Mouse (Mus musculus): ENCODE data around the gene Fbxo34.

Fbxo34 gene

DNA sequence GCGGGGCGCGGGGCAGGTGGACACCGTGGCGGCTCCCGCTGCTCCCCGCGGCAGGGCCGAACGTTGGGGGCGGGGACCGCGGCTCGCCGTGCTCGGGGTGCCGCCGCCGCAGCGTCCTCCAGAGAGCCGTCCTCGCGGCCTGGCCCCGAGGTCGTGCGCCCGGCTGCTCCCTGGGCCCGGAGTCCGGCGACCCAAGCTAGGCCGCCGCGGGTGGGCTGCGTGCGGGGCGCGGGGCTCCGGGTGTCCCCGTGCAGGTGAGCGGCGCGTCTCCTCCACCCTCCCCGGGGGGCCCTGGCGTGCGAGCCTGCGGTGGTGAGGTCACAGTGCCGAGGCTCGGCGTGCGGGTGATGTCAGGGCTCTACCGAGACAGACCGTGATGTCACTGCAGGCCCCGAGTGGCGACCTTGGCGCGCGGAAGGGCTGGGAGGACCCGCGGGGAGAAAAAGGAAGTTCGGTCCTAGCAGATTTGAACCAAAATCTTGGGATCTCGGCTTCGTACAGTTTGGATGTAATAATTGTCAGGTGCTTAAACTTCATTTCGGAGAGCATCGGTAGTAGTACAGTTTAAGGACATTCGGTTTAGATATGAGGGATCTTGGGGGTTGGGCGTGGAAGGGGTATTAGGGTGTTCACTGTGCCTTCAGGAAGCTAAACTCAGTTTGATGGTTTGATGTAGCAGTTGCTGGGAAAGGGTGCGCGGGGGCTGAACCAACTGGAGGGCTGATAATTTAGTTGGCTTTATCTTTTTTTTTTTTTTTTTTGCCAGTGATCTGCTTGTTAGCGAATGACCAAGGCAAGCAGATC, 22.7 kb downstream of the Fbxo34 start:
- peak; percentile 62 for DNase-seq (ENCODE audit: low spot score)

- no peak for DNase-seq (ENCODE audit: low spot score)
Observed at GRCm38 (mm10) chr14:47473891-47474290, 23.7 kb downstream of the Fbxo34 start.

- peak; percentile 21 for DNase-seq (ENCODE audit: low spot score)
Observed at GRCm38 (mm10) chr14:47474571-47475254, 24.5 kb downstream of the Fbxo34 start.

- no peak for DNase-seq (ENCODE audit: low spot score)
Observed at GRCm38 (mm10) chr14:47476266-47476665, 26.0 kb downstream of the Fbxo34 start.

GRCm38 (mm10) chr14:47477711-47478110, 27.5 kb downstream of the Fbxo34 start:
- no peak for DNase-seq (ENCODE audit: low spot score)

DNA sequence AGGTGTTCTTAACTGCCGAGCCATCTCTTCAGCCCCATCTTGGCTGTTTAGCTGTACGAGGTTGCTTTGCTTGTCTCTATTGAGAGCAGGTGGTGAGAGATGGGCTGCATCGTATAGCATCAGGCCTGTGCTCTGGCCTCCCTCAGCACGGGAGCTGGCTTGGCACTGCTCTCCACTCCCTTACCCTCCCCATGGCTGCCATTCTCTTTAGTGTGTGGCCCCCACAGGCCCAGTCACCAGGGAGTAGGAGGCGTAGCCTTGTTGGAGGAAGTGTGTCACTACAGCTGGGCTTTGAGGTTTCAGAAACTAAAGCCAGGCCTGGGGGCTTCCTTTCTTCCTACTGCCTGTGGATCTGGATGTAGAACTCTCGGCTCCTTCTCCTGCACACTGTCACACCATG, 32.0 kb downstream of the Fbxo34 start:
- no peak for DNase-seq (ENCODE audit: low spot score)

- no peak for DNase-seq (ENCODE audit: low spot score)
Observed at GRCm38 (mm10) chr14:47483099-47483498, 32.9 kb downstream of the Fbxo34 start.

GRCm38 (mm10) chr14:47488732-47489131, 38.5 kb downstream of the Fbxo34 start:
- no peak for DNase-seq (ENCODE audit: low spot score)

DNA sequence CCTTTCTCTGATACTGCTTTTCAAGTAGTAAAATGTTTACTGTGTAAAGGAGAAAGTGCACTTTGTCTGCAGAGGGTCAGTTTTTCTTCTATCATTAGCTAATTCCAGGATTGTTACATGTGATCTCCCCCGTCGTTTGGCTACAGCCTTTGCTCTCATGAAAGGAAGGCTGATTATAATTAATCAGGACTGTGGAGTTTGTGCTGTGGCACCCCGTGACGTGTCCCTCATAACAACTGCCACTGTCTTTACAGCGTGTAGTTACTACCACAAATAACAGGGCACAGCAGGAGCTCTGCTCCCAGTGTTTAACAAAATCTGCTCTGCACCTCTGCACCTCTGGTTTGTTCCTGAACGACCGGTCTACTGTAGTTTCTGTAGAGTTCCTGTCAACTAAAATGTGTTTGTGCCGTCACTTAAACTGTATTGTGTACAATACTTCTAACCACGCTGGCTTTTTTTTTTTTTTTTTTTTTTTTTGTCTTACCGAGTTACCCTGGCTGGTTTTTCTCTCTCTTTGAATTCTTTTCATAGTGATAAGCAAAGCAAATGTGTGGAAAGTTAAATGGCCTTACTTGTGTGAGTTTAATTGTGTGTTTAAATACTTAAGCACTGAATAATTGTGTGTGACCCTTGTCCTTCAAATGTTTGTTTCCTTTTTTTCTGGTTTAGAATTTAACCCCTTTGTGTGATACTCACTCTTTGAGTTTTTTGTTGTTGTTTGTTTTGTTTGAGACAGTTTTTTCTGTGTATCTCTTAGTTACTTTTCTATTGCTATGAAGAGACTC, 39.3 kb downstream of the Fbxo34 start:
- DNase-seq (ENCODE audit: low spot score): no peak

- DNase-seq (ENCODE audit: low spot score): no peak
Observed at GRCm38 (mm10) chr14:47490732-47491131, 40.5 kb downstream of the Fbxo34 start.

- no peak for DNase-seq (ENCODE audit: low spot score)
Observed at GRCm38 (mm10) chr14:47493592-47494361, 43.6 kb downstream of the Fbxo34 start.

- DNase-seq (ENCODE audit: low spot score): no peak
Observed at GRCm38 (mm10) chr14:47495951-47496350, 45.7 kb downstream of the Fbxo34 start.

DNA sequence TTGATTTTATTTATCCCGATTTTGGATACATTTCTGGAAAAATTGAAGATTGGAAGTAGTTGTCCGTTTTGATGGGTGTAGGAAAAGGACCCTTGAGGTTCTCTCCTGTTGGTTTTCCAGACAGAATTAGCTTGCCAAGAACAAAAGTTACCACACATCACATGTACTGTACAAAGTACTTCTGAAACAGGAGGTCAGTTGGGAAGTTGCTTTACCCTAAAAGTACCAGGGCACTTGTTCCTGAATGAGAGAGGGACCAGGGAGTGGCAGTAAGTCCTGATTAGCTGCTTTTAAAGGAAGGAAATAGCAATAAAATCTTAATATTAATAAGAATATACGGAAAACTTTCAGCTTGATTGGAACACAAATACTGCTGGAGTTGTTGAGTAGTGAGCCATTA, 46.9 kb downstream of the Fbxo34 start:
- DNase-seq (ENCODE audit: low spot score): no peak

DNA sequence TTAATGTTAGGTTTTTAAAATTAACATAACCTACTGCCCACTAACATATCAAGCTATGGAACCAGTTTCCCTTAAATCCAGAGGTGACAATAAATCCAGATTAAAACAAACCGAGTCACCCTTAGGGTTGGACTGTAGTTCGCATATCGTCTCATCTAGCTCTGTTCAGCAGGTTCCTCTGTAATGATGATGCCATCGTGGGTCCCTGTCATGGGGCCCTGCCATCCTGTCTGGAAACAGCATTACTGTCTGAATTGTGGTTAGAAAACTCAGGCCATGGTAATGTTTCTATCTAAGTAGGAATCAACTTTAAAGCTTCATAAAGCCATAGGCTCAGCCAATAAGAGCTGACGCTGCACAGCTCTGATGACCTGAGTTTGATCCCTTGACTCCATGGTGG, 48.4 kb downstream of the Fbxo34 start:
- DNase-seq (ENCODE audit: low spot score): no peak

DNA sequence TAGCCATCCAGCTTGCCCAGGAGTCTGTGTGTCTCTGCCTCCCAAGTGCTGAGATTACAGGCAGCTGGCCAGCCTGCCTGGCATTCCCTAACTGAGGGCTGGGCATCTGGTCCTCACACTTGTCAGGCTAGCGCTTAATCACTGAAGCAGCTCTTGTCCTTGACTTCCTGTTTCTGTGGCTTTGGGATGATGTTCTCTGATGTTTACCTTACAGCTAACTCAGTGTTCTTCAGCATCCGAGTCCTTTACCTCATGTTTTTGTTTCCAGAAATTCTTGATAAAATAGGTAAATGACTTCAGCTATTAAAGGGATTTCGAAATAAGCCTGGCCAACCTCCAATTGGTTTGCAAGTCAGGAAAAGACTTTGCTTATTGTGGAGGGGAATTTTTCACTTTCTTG, 53.8 kb downstream of the Fbxo34 start:
- no peak for DNase-seq (ENCODE audit: low spot score)

DNA sequence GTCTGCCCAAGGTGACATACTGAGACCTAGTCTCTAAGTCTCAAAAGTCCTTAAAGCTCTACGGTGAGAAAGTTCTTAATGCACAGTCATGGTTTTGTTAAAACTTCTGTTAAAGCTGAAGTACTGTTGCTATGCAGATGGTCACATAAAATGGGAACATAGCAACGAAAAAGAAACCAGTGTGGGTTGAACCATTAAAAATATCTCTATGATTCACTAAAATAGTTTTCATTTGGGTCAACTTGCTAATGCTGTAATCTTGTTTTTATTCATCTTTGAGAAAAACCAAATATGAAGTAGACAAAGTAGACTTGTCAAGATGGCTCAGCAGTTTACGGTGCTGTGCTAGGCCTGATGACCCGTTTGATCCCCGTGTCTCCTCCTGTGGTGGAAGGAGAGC, 56.5 kb downstream of the Fbxo34 start:
- DNase-seq (ENCODE audit: low spot score): no peak

GRCm38 (mm10) chr14:47508035-47508434, 57.8 kb downstream of the Fbxo34 start:
- DNase-seq (ENCODE audit: low spot score): no peak

DNA sequence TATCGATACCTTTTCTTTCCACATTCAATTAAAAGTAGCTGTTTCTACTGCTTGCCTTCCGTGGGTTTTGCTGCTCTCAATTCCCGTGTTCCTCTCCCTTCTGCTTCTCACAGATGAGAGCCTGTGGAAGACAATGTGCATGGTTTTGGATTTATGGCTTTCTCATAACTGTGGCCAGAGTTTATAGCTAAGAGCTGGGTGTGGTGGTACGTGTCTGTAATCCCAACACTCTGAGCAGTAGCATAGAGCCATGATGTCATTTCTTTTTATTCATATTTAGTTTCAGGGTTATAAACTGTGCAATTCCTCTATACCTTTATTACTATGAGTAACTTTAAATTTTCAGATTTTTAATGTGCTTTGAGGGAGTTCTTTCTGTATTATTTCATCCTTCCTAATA, 60.0 kb downstream of the Fbxo34 start:
- DNase-seq (ENCODE audit: low spot score): no peak

DNA sequence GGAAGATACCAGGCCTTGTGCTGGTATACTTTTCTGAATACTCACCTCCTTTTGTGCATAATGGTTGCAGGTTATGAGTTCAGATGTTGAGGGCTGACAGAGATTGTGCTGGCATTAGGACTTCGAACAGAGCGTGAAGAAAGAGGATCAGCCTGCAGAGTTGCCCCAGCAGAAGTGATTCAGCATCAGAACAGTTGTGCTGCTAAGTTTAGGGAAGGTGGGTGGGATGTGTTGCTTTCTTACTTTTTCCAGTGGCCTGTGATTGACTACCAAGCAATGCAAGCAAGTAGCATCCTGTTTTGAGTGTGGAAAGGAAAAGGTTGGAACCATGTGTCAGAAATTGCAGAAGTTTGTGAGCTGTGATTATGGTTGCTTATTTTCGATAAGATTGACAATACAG, 63.4 kb downstream of the Fbxo34 start:
- DNase-seq (ENCODE audit: low spot score): no peak

GRCm38 (mm10) chr14:47514816-47515453, 64.7 kb downstream of the Fbxo34 start:
- no peak for DNase-seq (ENCODE audit: low spot score)

DNA sequence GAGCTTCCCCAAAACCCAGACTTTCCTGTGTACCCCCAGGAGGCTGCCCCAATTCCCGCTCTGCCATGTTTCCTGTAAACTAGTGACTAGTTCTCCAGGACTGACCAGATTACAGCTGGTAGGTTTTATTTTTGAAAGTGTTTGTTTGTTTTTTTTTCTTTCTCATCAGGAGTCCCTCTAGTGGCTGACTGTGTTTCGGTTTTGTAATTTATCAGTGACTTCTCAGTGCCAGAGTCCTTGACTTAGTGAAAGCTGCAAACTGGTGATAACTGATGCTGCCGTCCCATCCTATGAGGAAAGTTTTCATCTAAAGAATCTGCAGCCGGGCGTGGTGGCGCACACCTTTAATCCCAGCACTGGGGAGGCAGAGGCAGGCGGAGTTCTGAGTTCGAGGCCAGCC, 65.4 kb downstream of the Fbxo34 start:
- DNase-seq (ENCODE audit: low spot score): peak; percentile 87

GRCm38 (mm10) chr14:47516755-47517154, 66.5 kb downstream of the Fbxo34 start:
- DNase-seq (ENCODE audit: low spot score): no peak
